Mouse (Mus musculus) limb, embryonic 14.5 days (tissue): Measurements from ENCODE around the gene Metap1. TPM values are rescaled to one million over a fixed set of nuclear protein-coding genes. Genes with fewer than 3 reads are reported as not detected.

Source experiments
- ATAC-seq: fragments of 200-750 bp; cut with Nextera tagmentation; 2 replicates; pipeline ENCODE4 v1.8.0; 2017; ENCODE audit warnings: low read depth, moderate number of reproducible peaks, moderate TSS enrichment; ENCODE audit not compliant: low FRiP score
- DNase-seq: peaks from one replicate; pipeline ENCODE4 v3.0.0-alpha.2; 2015; ENCODE audit warnings: low spot score
- H3K27ac ChIP-seq: fragments of 300-500 bp; sonication (generic); replicated peaks from 2 replicates; pipeline ENCODE4 v1.5.1; 2014; ENCODE audit warnings: low read depth, mild to moderate bottlenecking, low read length, moderate library complexity, mixed read lengths
- H3K27me3 ChIP-seq: fragments of 300-500 bp; sonication (generic); 2 replicates; pipeline ENCODE4 v1.6.1; 2014; ENCODE audit warnings: low read length, mixed read lengths; ENCODE audit not compliant: control insufficient read depth, insufficient read depth
- H3K36me3 ChIP-seq: fragments of 300-500 bp; sonication (generic); 2 replicates; pipeline ENCODE4 v1.6.1; 2014; ENCODE audit warnings: mild to moderate bottlenecking, low read length, moderate library complexity, mixed read lengths; ENCODE audit not compliant: control insufficient read depth, insufficient read depth
- H3K4me1 ChIP-seq: fragments of 300-500 bp; sonication (generic); 2 replicates; pipeline ENCODE4 v1.6.1; 2014; ENCODE audit warnings: antibody characterized with exemption, low read length, mixed read lengths; ENCODE audit not compliant: control insufficient read depth, insufficient read depth
- H3K4me2 ChIP-seq: fragments of 300-500 bp; sonication (generic); replicated peaks from 2 replicates; pipeline ENCODE4 v1.6.1; 2014; ENCODE audit warnings: low read depth, mild to moderate bottlenecking, low read length, moderate library complexity; ENCODE audit not compliant: severe bottlenecking
- H3K4me3 ChIP-seq: fragments of 300-500 bp; sonication (generic); replicated peaks from 2 replicates; pipeline ENCODE4 v1.5.1; 2014; ENCODE audit warnings: low read length
- H3K9ac ChIP-seq: fragments of 300-500 bp; sonication (generic); 2 replicates; pipeline ENCODE4 v1.6.1; 2014; ENCODE audit warnings: mild to moderate bottlenecking, low read depth, low read length, moderate library complexity; ENCODE audit not compliant: severe bottlenecking
- H3K9me3 ChIP-seq: fragments of 300-500 bp; sonication (generic); 2 replicates; pipeline ENCODE4 v1.6.1; 2016; ENCODE audit warnings: low read length; ENCODE audit not compliant: control insufficient read depth
- POLR2A ChIP-seq: fragments of 200-500 bp; IDR thresholded peaks from 2 replicates; pipeline ENCODE4 v1.8.0; 2012; ENCODE audit warnings: inconsistent platforms, mild to moderate bottlenecking, moderate library complexity, borderline replicate concordance; ENCODE audit not compliant: insufficient read depth, insufficient read length; ENCODE audit errors: extremely low read depth
- WGBS: fragments of 180-500 bp; shearing (Covaris S2); extraction: QIAGEN DNeasy Blood & Tissue Kit; methylation state at CpG from one replicate; pipeline ENCODE4 v1.1.7; 2014; 5-methylcytosine and 5-hydroxymethylcytosine counted together
- microRNA counts: library from miRNA; unstranded; fragments of <30 nt; microRNA quantifications from one replicate; lab custom pipeline; 2016
- microRNA-seq: library from miRNA; unstranded; fragments of <30 nt; microRNA quantifications from one replicate; pipeline ENCODE4, GENCODE M21; 2016
- polyA plus RNA-seq, 2 experiments: library from polyadenylated mRNA; depleted of rRNA in 1 of 2; stranded (reverse) in 1 of 2; unstranded in 1 of 2; fragments of >200 nt; fragmentation: Nextera tagmentation in 1 of 2; extraction: Ambion mirVana in 1 of 2; gene quantifications; 2 replicates each; pipeline versions ENCODE4 v1.2.1 to v1.2.3; 2012 to 2014

Gene Metap1
- polyA plus RNA-seq, 2 experiments = 45.5 to 51.5 TPM

GRCm38 (mm10) chr3:138419369-138419768 is 69.9 kb downstream of the Metap1 start:
- H3K4me2 ChIP-seq = no peak overlapping the region
- 35% methylated on average over 6 of the region's 6 CpGs for WGBS
- TF ChIP-seq POLR2A = no peak
- DNase-seq (no peak), ATAC-seq (no peak)
- H3K27me3 ChIP-seq = no peaks in the 10 kb centered on the region
- no peaks in the 10 kb centered on the region for H3K9me3 ChIP-seq
- H3K36me3 ChIP-seq = no peaks in the 10 kb centered on the region
- no peak overlapping the region for H3K27ac ChIP-seq
- H3K9ac ChIP-seq = no peak overlapping the region
- no peaks in the 10 kb centered on the region for H3K4me1 ChIP-seq
- no peak overlapping the region for H3K4me3 ChIP-seq

- no peak within 1 kb of the TSS for H3K4me3 ChIP-seq
- no peaks in the 10 kb centered on the region for H3K36me3 ChIP-seq
- no peak for ATAC-seq
- no peak for DNase-seq
- no peak within 1 kb of the TSS for H3K27ac ChIP-seq
- H3K9ac ChIP-seq = no peak within 1 kb of the TSS
- H3K4me1 ChIP-seq = no peaks in the 10 kb centered on the region
- H3K27me3 ChIP-seq = no peaks in the 10 kb centered on the region
- TF ChIP-seq POLR2A = no peak
- WGBS = 85% methylated on average over 6 of the region's 6 CpGs
- no peaks in the 10 kb centered on the region for H3K9me3 ChIP-seq
- no peak within 1 kb of the TSS for H3K4me2 ChIP-seq
These were observed 74.1 kb downstream of the Metap1 start, which contains the start of gene Adh4 for GRCm38 (mm10) chr3:138415121-138415690. TSS of gene Adh4 (plus strand) at chr3:138415466.

GRCm38 (mm10) chr3:138410211-138410610 is 79.1 kb downstream of the Metap1 start:
- no peak for DNase-seq

GRCm38 (mm10) chr3:138409585-138409984 is 79.7 kb downstream of the Metap1 start:
- WGBS = 80% methylated on average over 1 of the region's 1 CpGs
- TF ChIP-seq POLR2A = no peak
- no peaks in the 10 kb centered on the region for H3K9me3 ChIP-seq
- DNase-seq (no peak), ATAC-seq (no peak)
- H3K4me1 ChIP-seq = no peaks in the 10 kb centered on the region
- H3K27ac ChIP-seq = no peak overlapping the region
- H3K36me3 ChIP-seq = no peaks in the 10 kb centered on the region
- H3K27me3 ChIP-seq = no peaks in the 10 kb centered on the region
- H3K4me3 ChIP-seq = no peak overlapping the region
- H3K4me2 ChIP-seq = no peak overlapping the region
- H3K9ac ChIP-seq = no peak overlapping the region

More at GRCm38 (mm10) chr3:138410211-138410610, 79.1 kb downstream of the Metap1 start:
- H3K36me3 ChIP-seq = no peaks in the 10 kb centered on the region
- no peak overlapping the region for H3K9ac ChIP-seq
- no peaks in the 10 kb centered on the region for H3K9me3 ChIP-seq
- H3K4me1 ChIP-seq = no peaks in the 10 kb centered on the region
- H3K4me2 ChIP-seq = no peak overlapping the region
- H3K4me3 ChIP-seq = no peak overlapping the region
- ATAC-seq = no peak
- WGBS = 68% methylated on average over 3 of the region's 3 CpGs
- no peak for TF ChIP-seq POLR2A
- no peaks in the 10 kb centered on the region for H3K27me3 ChIP-seq
- H3K27ac ChIP-seq = no peak overlapping the region

MicroRNAs within 50 kb of the gene (microRNA counts, 519-probe panel; counts per million panel counts)
- microRNA mmu-miR-1956 (lab: Ali Mortazavi, UCI) = not detected

Small RNA genes lying within 50 kb of the gene (microRNA-seq; reads per million reads assigned to microRNA genes)
- not detected for gene Mir1956

Other genes with a start within 250 kb of the Metap1 start
- gene Adh1, start 228.5 kb downstream of the Metap1 start, polyA plus RNA-seq (2012; rRNA removed) = 6.6 and 8.6 TPM in 2 replicates
- 15.8 and 17.4 TPM in 2 replicates for gene Adh1, start 228.5 kb downstream of the Metap1 start, polyA plus RNA-seq (2014; fragmentation: Nextera tagmentation; extraction: Ambion mirVana)
- not detected in 2 replicates for gene Adh6a, start 176.2 kb downstream of the Metap1 start, polyA plus RNA-seq (2012; rRNA removed)
- 0.28 TPM in 1 of 2 replicates, not detected in the other for gene Adh6a, start 176.2 kb downstream of the Metap1 start, polyA plus RNA-seq (2014; fragmentation: Nextera tagmentation; extraction: Ambion mirVana)
- gene Adh6b, start 147.7 kb downstream of the Metap1 start, polyA plus RNA-seq (2012; rRNA removed) = 0.65 and 0.68 TPM in 2 replicates
- gene Adh6b, start 147.7 kb downstream of the Metap1 start, polyA plus RNA-seq (2014; fragmentation: Nextera tagmentation; extraction: Ambion mirVana) = 1.6 TPM in 2 replicates
- gene Adh4, start 74.0 kb downstream of the Metap1 start, polyA plus RNA-seq (2012; rRNA removed) = not detected in 2 replicates
- not detected in 2 replicates for gene Adh4, start 74.0 kb downstream of the Metap1 start, polyA plus RNA-seq (2014; fragmentation: Nextera tagmentation; extraction: Ambion mirVana)
- 86.4 and 104 TPM in 2 replicates for gene Adh5, start 46.4 kb downstream of the Metap1 start, polyA plus RNA-seq (2012; rRNA removed)
- 171 and 193 TPM in 2 replicates for gene Adh5, start 46.4 kb downstream of the Metap1 start, polyA plus RNA-seq (2014; fragmentation: Nextera tagmentation; extraction: Ambion mirVana)
- gene Eif4e, start 36.7 kb upstream of the Metap1 start, polyA plus RNA-seq (2012; rRNA removed) = 160 and 205 TPM in 2 replicates
- gene Eif4e, start 36.7 kb upstream of the Metap1 start, polyA plus RNA-seq (2014; fragmentation: Nextera tagmentation; extraction: Ambion mirVana) = 327 and 331 TPM in 2 replicates